ENCODE assay signal across 12 mouse cellular contexts in genomic region chr7:97420958-97421651, GRCm38 (mm10). TPM values are rescaled to one million over a fixed set of nuclear protein-coding genes. Genes with fewer than 3 reads are reported as not detected.
DNase-seq lines count a peak whose midpoint lies in the region; ATAC-seq and TF ChIP-seq lines count a peak whose summit lies in the region.
"Had no signal": no experiment of that assay in that cellular context is flagged by ENCODE, and none has a peak within 500 bp of the region (broad histone marks: within the 10 kb centered on the region; RNA-seq: fewer than 3 reads in every experiment).

No protein-coding gene starts in this region.

- H3K27me3 ChIP-seq in midbrain, embryonic 14.5 days (ENCODE audit: control insufficient read depth, insufficient read depth, low read length), result no peaks in the 10 kb centered on the region
- H3K27me3 ChIP-seq in midbrain, embryonic 10.5 days (ENCODE audit: low read depth, poor library complexity, severe bottlenecking), result no peaks in the 10 kb centered on the region
- H3K27me3 ChIP-seq: hindbrain, embryonic 15.5 days had no signal

- 0 out of 2 replicates have a peak, but pooled peaks cover 4% of the 10 kb centered on the region for H3K4me1 ChIP-seq in midbrain, embryonic 14.5 days (ENCODE audit: control insufficient read depth, insufficient read depth, low read length)
- peaks cover 10% of the 10 kb centered on the region; the same call in 1 of the 2 replicates for H3K4me1 ChIP-seq in midbrain, embryonic 10.5 days

- ATAC-seq in midbrain, embryonic 14.5 days (ENCODE audit: low FRiP score, low TSS enrichment), result no peak

- peak; percentile 62 for DNase-seq in gastrocnemius, adult 2 months
- no peak for DNase-seq in gastrocnemius, postnatal 36 days
- peak; percentile 15 for DNase-seq in midbrain, embryonic 14.5 days
- no peak for DNase-seq in midbrain, embryonic 10.5 days (ENCODE audit: low spot score)
- peak; percentile 85 to 91 for DNase-seq in cerebellum, postnatal 10 days
- peak; percentile 42 for DNase-seq in skeletal muscle tissue, adult 2 months (ENCODE audit: low read depth, low spot score)
- DNase-seq in urinary bladder, postnatal 14 days (ENCODE audit: low spot score), result no peak
- no peak for DNase-seq in kidney, postnatal 14 days
- DNase-seq: thymus, adult 2 months had no signal

- no peaks in the 10 kb centered on the region for H3K36me3 ChIP-seq in midbrain, embryonic 14.5 days (ENCODE audit: control insufficient read depth, insufficient read depth, low read length)
- no peaks in the 10 kb centered on the region for H3K36me3 ChIP-seq in midbrain, embryonic 10.5 days
- H3K36me3 ChIP-seq: hindbrain, embryonic 15.5 days had no signal

- peak overlapping the region; percentile 61 for H3K27ac ChIP-seq in gastrocnemius, adult 2 months
- no peak overlapping the region for H3K27ac ChIP-seq in midbrain, embryonic 14.5 days (replicated peaks; ENCODE audit: low read depth, low read length)
- H3K27ac ChIP-seq in midbrain, embryonic 10.5 days (replicated peaks), result no peak overlapping the region
- H3K27ac ChIP-seq: hindbrain, embryonic 15.5 days; liver, embryonic 14.5 days had no signal

- H3K4me3 ChIP-seq in gastrocnemius, adult 2 months, result no peak overlapping the region
- no peak overlapping the region for H3K4me3 ChIP-seq in midbrain, embryonic 14.5 days (replicated peaks; ENCODE audit: low read depth, low read length)
- no peak overlapping the region for H3K4me3 ChIP-seq in midbrain, embryonic 10.5 days
- H3K4me3 ChIP-seq: hindbrain, embryonic 15.5 days had no signal

- no peaks in the 10 kb centered on the region for H3K9me3 ChIP-seq in midbrain, embryonic 14.5 days (ENCODE audit: control insufficient read depth, low read length)
- H3K9me3 ChIP-seq in midbrain, embryonic 10.5 days (replicated peaks), result no peaks in the 10 kb centered on the region
- H3K9me3 ChIP-seq: hindbrain, embryonic 15.5 days had no signal

- no peak overlapping the region for H3K9ac ChIP-seq in midbrain, embryonic 14.5 days (replicated peaks; ENCODE audit: low read length)
- H3K9ac ChIP-seq: hindbrain, embryonic 15.5 days; liver, embryonic 14.5 days had no signal

- 85% methylated on average over 8 of the region's 8 CpGs for WGBS in midbrain, embryonic 14.5 days
- 91% methylated on average over 8 of the region's 8 CpGs for WGBS in midbrain, embryonic 10.5 days

- no peak overlapping the region for H3K4me2 ChIP-seq in midbrain, embryonic 14.5 days (ENCODE audit: low read length)
- H3K4me2 ChIP-seq: hindbrain, embryonic 15.5 days had no signal

- TF ChIP-seq CTCF in gastrocnemius, adult 2 months (IDR thresholded peaks at IDR 0.05), result no peak

- intact Hi-C loops in gastrocnemius, adult 2 months (cut with DNase I), result no loop called here
- intact Hi-C loops in gastrocnemius, postnatal 36 days (cut with DNase I), result loop anchor here (10.0 kb wide), 1 partner anchor 124 kb away; no protein-coding TSS in a partner anchor

RNA-seq across cellular contexts. Expression of gene Thrsp, which starts 3.6 kb away (rescaled TPM):
- total RNA-seq in gastrocnemius, adult 2 months (2021), result 10 to 100 TPM; 18.0 to 20.7 TPM
- total RNA-seq in gastrocnemius, postnatal 36 days (2021), result 10 to 100 TPM; 15.4 to 23.9 TPM
- 1.2 and 1.7 TPM in 2 replicates for polyA plus RNA-seq in midbrain, embryonic 14.5 days (2014; fragmentation: Nextera tagmentation; extraction: Ambion mirVana)
- 0.48 and 0.51 TPM in 2 replicates for polyA plus RNA-seq in midbrain, embryonic 10.5 days (2016; fragmentation: Nextera tagmentation; extraction: Ambion mirVana)
- total RNA-seq: common myeloid progenitor, adult 5-6 weeks had no signal

RNA-seq across cellular contexts. Expression of gene Ndufc2, which starts 21.3 kb away (rescaled TPM):
- 100 to 1,000 TPM; 254 to 341 TPM for total RNA-seq in gastrocnemius, adult 2 months (2021)
- 100 to 1,000 TPM; 297 to 299 TPM for total RNA-seq in gastrocnemius, postnatal 36 days (2021)
- polyA plus RNA-seq in midbrain, embryonic 14.5 days (2014; fragmentation: Nextera tagmentation; extraction: Ambion mirVana), result 450 and 544 TPM in 2 replicates
- polyA plus RNA-seq in midbrain, embryonic 10.5 days (2016; fragmentation: Nextera tagmentation; extraction: Ambion mirVana), result 308 and 330 TPM in 2 replicates

RNA-seq across cellular contexts. Expression of gene Kctd14, which starts 30.0 kb away (rescaled TPM):
- under 1 TPM in 1 of 2 experiments, not detected in 1; 0.11 TPM for total RNA-seq in gastrocnemius, adult 2 months (2021)
- total RNA-seq in gastrocnemius, postnatal 36 days (2021), result not detected
- polyA plus RNA-seq in midbrain, embryonic 14.5 days (2014; fragmentation: Nextera tagmentation; extraction: Ambion mirVana), result 0.93 and 1.1 TPM in 2 replicates
- 0.09 and 0.37 TPM in 2 replicates for polyA plus RNA-seq in midbrain, embryonic 10.5 days (2016; fragmentation: Nextera tagmentation; extraction: Ambion mirVana)

RNA-seq across cellular contexts. Expression of gene Alg8, which starts 49.7 kb away (rescaled TPM):
- total RNA-seq in gastrocnemius, adult 2 months (2021), result 1 to 10 TPM; 3.1 to 4.7 TPM
- total RNA-seq in gastrocnemius, postnatal 36 days (2021), result 1 to 10 TPM; 3.0 to 3.4 TPM
- polyA plus RNA-seq in midbrain, embryonic 14.5 days (2014; fragmentation: Nextera tagmentation; extraction: Ambion mirVana), result 9.4 and 10.8 TPM in 2 replicates
- 52.3 and 58.3 TPM in 2 replicates for polyA plus RNA-seq in midbrain, embryonic 10.5 days (2016; fragmentation: Nextera tagmentation; extraction: Ambion mirVana)

RNA-seq across cellular contexts. Expression of gene Ints4, which starts 59.7 kb away (rescaled TPM):
- total RNA-seq in gastrocnemius, adult 2 months (2021), result 10 to 100 TPM; 26.6 to 29.7 TPM
- total RNA-seq in gastrocnemius, postnatal 36 days (2021), result 10 to 100 TPM; 21.6 to 23.2 TPM
- polyA plus RNA-seq in midbrain, embryonic 14.5 days (2014; fragmentation: Nextera tagmentation; extraction: Ambion mirVana), result 32.5 and 49.3 TPM in 2 replicates
- 57.2 and 63.3 TPM in 2 replicates for polyA plus RNA-seq in midbrain, embryonic 10.5 days (2016; fragmentation: Nextera tagmentation; extraction: Ambion mirVana)

Comparison
In these comparisons a context has a peak if more than half of its experiments do, and no peak if none do; other contexts are left out.
1. DNase-seq: peak in gastrocnemius, adult 2 months (single experiment), midbrain, embryonic 14.5 days (single experiment), cerebellum, postnatal 10 days (2 of 2) and skeletal muscle tissue, adult 2 months (single experiment); none in gastrocnemius, postnatal 36 days (0 of 2), midbrain, embryonic 10.5 days (single experiment), urinary bladder, postnatal 14 days (single experiment) and kidney, postnatal 14 days (single experiment).